Mouse (Mus musculus) sigmoid colon, adult 10 weeks (tissue): ENCODE results near the gene Syce3. TPM values are rescaled to one million over a fixed set of nuclear protein-coding genes. Genes with fewer than 3 reads are reported as not detected.

ENCODE experiments used
- polyA plus RNA-seq: library from polyadenylated mRNA; stranded (reverse); fragments of 350-450 nt; fragmentation: Illumina TruSeq; extraction: RNeasy Lipid Tissue Mini Kit (QIAGEN cat#74804); gene quantifications from one replicate; pipeline ENCODE4 v1.2.3, GENCODE M21; 2014; ENCODE audit warnings: low read depth, low replicate concordance

Gene Syce3
- not detected for polyA plus RNA-seq

DNA sequence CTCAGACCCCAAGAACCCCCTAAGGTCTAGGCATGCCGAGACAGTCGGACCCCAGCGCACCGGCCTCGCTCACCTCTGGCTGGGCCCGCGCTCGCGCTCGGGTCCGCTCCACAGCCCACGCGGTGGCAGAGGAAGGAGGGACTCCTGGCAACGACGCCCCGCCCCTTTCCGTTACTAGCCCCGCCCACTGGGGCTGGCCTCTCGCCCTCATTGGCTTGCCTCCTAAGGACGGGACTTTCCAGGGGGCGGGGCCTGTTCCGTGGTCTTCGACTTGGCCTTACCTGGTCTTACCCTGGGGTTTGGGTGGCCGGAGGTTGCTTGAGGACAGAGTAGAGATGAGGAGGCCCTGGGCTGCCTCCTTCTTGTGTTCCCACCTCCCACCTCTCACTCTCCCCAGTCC, at the start of gene Syce3:
Gene Syce3 (minus strand): TSS at position 386 of the 400 bp plus-strand sequence.

GRCm38 (mm10) chr15:89453865-89454478, 43.7 kb upstream of the Syce3 start, which contains the start of gene Mapk8ip2:
Gene Mapk8ip2, plus strand, starts transcription at chr15:89453913.

GRCm38 (mm10) chr15:89429352-89430221, 19.3 kb upstream of the Syce3 start, which contains the start of the genes C730034F03Rik, Gm44502 and Chkb:
Gene C730034F03Rik, plus strand, starts transcription at chr15:89429589.
Gene Gm44502, minus strand, starts transcription at chr15:89429696.
Gene Chkb, minus strand, starts transcription at chr15:89429908.

GRCm38 (mm10) chr15:89425711-89426121, 15.4 kb upstream of the Syce3 start, which contains the start of gene Cpt1b:
Gene Cpt1b, minus strand, starts transcription at chr15:89425863.

DNA sequence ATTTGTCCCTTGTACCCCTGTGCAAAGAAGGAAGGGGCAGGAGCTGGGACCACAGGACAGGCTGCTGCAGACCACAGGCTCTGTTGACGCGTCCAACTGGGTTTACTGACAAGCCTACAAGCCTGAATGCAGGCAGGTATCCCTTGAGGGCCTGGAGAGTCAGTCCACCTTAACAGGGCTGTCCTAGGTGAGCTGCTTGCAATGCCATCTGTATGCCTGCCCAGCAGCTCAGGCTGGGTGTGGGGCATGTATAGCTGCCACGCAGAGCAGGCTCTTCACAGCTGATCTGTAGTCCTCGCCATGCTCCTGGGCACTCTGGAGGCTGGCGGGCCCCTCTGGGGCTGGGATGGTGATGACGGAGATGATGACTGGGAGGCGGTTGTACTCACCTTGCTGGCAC, 25.7 kb downstream of the Syce3 start, which contains the start of gene Klhdc7b:
Gene Klhdc7b (plus strand): TSS at position 301 of the 400 bp plus-strand sequence.

DNA sequence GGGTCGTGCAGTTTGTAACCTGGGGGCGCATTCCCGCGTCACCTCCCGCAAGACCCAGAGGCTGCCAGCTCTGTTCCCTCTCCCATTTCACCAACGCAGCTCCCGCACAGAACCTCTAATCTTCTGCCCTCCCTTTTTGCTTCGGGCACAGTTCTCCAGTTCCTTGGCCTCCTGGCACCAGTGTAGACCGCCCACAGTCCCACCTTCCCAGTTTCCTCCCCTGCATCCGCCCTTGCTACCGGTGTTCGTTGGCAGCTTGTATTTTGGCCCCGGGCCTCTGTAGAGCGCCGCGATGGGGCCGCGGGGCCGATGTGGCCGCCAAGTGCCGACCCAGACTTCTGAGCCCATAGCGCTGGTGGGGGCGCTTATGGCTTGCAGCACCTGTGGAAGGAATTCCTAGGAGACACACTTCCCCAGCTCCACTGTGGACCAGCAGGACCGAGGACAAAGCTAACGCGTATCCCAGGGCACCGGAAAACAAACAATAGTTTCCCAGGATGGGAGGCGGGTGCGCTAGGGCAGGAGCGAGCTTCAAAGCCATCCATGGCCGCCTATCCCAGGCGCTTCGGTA, 31.4 kb downstream of the Syce3 start, which contains the start of gene Odf3b:
Gene Odf3b (minus strand): TSS at position 452 of the 571 bp plus-strand sequence.

DNA sequence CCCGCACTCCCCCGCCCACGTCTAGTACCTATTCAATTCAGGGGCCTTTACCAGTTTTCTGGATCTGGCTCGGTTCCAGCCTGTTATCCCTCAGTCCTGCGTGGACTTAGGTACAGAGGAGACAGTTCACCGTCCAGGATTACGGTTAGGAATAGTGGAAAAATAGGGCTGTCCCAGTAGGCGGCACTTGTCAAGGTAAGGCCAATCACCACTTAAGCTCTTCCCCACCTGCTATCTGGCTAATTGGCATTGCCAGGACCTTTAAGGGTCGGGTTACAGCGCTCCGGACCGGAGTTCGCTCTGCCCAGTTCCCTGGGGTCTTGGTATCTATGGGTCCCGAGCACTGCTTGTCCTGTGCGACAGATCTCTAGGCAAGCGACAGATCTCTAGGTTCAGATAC, 33.3 kb downstream of the Syce3 start, which contains the start of gene Tymp:
Gene Tymp (minus strand): TSS at position 83 of the 400 bp plus-strand sequence.

GRCm38 (mm10) chr15:89373762-89374248, 36.5 kb downstream of the Syce3 start, which contains the start of gene Sco2:
Gene Sco2, minus strand, starts transcription at chr15:89373846.

GRCm38 (mm10) chr15:89355241-89356187, 54.8 kb downstream of the Syce3 start, which contains the start of the genes Lmf2 and Ncaph2:
Gene Lmf2, minus strand, starts transcription at chr15:89355659.
Gene Ncaph2, plus strand, starts transcription at chr15:89355719.

Other genes with a start within 250 kb of the Syce3 start
- 8.3 TPM for gene Plxnb2, start 229.7 kb downstream of the Syce3 start, polyA plus RNA-seq
- 0.66 TPM for gene Dennd6b, start 214.0 kb downstream of the Syce3 start, polyA plus RNA-seq
- gene Ppp6r2, start 198.9 kb downstream of the Syce3 start, polyA plus RNA-seq, result 12.7 TPM
- gene Sbf1, start 95.2 kb downstream of the Syce3 start, polyA plus RNA-seq, result 4.3 TPM
- gene Adm2, start 87.8 kb downstream of the Syce3 start, polyA plus RNA-seq, result not detected
- not detected for gene Miox, start 76.1 kb downstream of the Syce3 start, polyA plus RNA-seq
- 5.0 TPM for gene Lmf2, start 54.8 kb downstream of the Syce3 start, polyA plus RNA-seq
- gene Ncaph2, start 54.8 kb downstream of the Syce3 start, polyA plus RNA-seq, result 11.4 TPM
- 0.54 TPM for gene Sco2, start 36.7 kb downstream of the Syce3 start, polyA plus RNA-seq
- not detected for gene Tymp, start 33.5 kb downstream of the Syce3 start, polyA plus RNA-seq
- not detected for gene Odf3b, start 31.2 kb downstream of the Syce3 start, polyA plus RNA-seq
- not detected for gene Klhdc7b, start 25.6 kb downstream of the Syce3 start, polyA plus RNA-seq
- gene Cpt1b, start 15.4 kb upstream of the Syce3 start, polyA plus RNA-seq, result not detected
- 3.1 TPM for gene C730034F03Rik, start 19.1 kb upstream of the Syce3 start, polyA plus RNA-seq
- gene Gm44502, start 19.2 kb upstream of the Syce3 start, polyA plus RNA-seq, result 0.19 TPM
- gene Chkb, start 19.4 kb upstream of the Syce3 start, polyA plus RNA-seq, result 107 TPM
- 0.63 TPM for gene Mapk8ip2, start 43.4 kb upstream of the Syce3 start, polyA plus RNA-seq
- 3.2 TPM for gene Arsa, start 66.9 kb upstream of the Syce3 start, polyA plus RNA-seq
- gene Shank3, start 89.1 kb upstream of the Syce3 start, polyA plus RNA-seq, result 0.22 TPM
- not detected for gene Acr, start 157.8 kb upstream of the Syce3 start, polyA plus RNA-seq
- gene Rabl2, start 181.4 kb upstream of the Syce3 start, polyA plus RNA-seq, result 9.3 TPM